Mouse (Mus musculus): ENCODE measurements around the gene Sardh.

DNA sequence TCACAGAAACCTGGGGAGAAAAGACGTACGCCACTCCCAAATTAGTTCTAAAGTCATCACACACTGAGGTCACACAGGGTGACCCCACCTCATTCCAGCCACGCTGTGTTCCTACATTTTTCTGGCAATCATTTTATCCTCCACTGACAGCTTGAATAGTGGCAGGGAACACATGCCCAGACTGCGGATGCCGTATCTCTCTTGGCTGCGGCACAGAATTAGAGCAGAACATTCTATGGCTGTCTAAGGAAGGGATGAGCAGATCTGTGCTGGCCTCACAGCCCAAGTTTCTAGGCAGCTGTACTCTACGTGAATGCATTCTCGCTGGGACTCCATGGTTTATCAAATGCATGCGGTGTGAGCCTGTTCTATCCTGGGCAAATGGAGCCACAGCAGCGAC lies 42.5 kb downstream of the Sardh start:
- TF ChIP-seq POLR2A (IDR thresholded peaks at IDR 0.05; ENCODE audit: insufficient read length, low read depth) = no peak
- no peak for TF ChIP-seq POLR2AphosphoS2 (IDR thresholded peaks at IDR 0.05; ENCODE audit: insufficient read length, low read depth)
- TF ChIP-seq CEBPB (IDR thresholded peaks at IDR 0.05; ENCODE audit: insufficient read depth, poor library complexity, severe bottlenecking) = no peak
- TF ChIP-seq TCF12 (IDR thresholded peaks at IDR 0.05; ENCODE audit: insufficient read depth, poor library complexity, severe bottlenecking) = no peak
- TF ChIP-seq E2F4 (IDR thresholded peaks at IDR 0.05; ENCODE audit: insufficient read depth) = no peak
- no peak for TF ChIP-seq MAX (IDR thresholded peaks at IDR 0.05; ENCODE audit: low read depth)
- TF ChIP-seq REST (IDR thresholded peaks at IDR 0.05; ENCODE audit: insufficient read depth, insufficient read length) = no peak
